Mouse (Mus musculus): ENCODE data around the gene Kcnh8. TPM values are rescaled to one million over a fixed set of nuclear protein-coding genes. Genes with fewer than 3 reads are reported as not detected.

Gene Kcnh8
- total RNA-seq (2022): under 1 TPM in 1 of 4 experiments, not detected in 3; 0.13 TPM

- no peak for DNase-seq
Measured at GRCm38 (mm10) chr17:52602093-52602780, at the start of gene Kcnh8. Gene Kcnh8, plus strand, starts transcription at chr17:52602709.

DNA sequence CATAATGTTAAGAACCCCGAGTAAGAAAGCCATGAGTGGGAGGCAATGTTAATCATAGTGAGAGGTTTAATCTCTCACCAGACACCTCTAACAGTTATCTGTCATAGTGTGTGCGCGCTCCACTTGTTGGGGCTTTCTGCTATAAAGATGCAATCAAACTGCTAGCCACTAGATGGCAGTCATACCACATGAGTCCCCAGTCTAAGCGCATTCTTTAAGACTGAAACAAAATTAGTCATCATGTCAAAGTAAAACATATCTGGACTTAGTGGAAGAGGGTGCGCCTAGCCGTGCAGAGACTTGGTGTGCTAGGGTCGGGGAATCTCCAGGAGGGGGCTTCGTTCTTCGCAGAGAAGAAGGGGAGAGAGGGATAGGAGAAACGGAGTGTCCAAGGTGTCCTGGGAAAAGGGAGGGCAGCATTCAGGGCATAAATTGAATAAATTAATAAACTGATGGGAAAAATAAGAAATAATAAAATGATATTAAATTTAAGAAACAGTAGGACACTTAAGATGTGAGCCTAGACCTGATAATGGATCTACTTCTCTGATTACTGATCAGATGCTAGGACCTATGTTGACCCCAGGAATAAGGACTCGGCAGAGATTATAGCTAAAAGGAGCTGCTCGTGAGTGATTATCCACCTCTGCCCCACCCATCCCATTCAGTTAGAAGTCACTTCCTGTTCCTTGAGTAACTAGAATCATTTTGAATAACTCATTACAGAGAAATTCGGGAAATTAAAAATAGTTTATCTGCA, 42.4 kb upstream of the Kcnh8 start:
- DNase-seq: peak; percentile 3

GRCm38 (mm10) chr17:52565467-52566155, 36.9 kb upstream of the Kcnh8 start:
- DNase-seq: no peak

- DNase-seq: no peak
Measured at GRCm38 (mm10) chr17:52569584-52570270, 32.8 kb upstream of the Kcnh8 start.

DNA sequence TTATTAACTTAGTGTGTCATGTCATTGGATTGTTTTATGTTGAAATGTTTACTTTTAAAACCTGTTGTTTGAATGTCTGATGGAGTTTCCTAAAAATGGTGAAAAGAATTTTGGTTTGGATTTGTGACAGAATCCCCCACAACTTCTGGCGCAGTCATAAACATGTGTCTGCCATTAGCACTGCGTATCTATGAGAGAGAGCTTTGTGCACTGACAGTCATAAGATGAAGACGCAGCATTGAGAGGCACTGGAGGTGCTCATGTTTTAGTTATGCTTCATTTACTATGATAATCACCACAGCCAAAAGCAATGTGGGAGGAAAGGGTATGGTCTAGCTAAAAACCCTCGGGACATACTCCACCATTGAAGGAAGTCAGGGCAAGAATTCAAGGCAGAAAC, 30.3 kb upstream of the Kcnh8 start:
- DNase-seq: no peak

DNA sequence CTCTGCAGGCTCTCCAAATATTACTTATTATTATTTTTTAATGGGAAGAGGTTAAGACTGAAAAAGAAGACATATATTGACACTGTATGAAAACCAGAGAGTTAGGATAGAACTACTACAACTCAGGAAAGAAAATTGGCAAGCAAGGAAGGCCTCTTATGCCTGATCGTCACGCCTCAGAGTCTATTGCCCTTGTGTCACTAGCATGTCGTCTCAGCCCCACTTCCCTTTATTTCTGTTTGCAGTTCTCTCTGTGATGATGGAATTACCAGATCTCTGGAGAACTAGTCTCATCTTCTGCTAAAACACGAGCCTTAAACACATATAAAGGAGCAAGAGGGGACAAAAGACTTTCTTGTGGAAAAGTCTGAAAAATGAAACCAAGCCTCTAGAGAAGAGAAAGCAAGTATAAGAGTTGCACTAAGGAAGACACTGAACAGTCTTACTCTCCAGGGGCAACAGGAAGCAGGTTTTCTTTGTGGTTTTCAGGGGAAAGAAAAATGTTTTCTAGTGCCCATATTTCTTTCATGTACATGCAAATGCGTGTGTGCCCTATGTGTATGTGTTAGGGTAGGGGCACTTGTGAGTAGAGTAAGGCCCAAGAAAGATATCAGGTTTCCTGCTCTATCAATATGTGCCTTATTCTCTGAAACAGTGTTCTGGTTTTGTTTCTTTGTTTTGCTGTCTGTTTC, 10.9 kb upstream of the Kcnh8 start:
- DNase-seq: no peak

GRCm38 (mm10) chr17:52599141-52599540, 3.4 kb upstream of the Kcnh8 start:
- no peak for DNase-seq

GRCm38 (mm10) chr17:52600882-52601371, 1.6 kb upstream of the Kcnh8 start:
- peak; percentile 3 for DNase-seq

DNA sequence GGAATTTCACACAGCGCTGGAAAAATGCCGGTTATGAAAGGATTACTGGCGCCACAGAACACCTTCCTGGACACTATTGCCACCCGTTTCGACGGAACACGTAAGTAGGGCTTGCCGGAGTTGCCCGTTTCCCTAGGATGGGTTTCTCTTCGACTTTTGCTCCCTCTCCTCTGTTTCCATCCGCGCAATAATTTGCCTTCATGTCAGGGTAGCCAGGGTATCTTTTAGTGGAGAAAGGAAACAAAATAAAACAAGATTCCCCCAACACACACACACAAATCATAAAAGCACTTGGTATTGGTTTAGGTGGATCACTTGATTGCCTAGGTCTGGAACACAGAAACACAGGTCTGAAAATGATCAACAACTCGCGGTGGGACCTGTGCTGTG, 267 bp downstream of the Kcnh8 start:
- no peak for DNase-seq

GRCm38 (mm10) chr17:52603411-52603810, 902 bp downstream of the Kcnh8 start:
- DNase-seq: no peak

- no peak for DNase-seq
Measured at GRCm38 (mm10) chr17:52611382-52611781, 8.9 kb downstream of the Kcnh8 start.

DNA sequence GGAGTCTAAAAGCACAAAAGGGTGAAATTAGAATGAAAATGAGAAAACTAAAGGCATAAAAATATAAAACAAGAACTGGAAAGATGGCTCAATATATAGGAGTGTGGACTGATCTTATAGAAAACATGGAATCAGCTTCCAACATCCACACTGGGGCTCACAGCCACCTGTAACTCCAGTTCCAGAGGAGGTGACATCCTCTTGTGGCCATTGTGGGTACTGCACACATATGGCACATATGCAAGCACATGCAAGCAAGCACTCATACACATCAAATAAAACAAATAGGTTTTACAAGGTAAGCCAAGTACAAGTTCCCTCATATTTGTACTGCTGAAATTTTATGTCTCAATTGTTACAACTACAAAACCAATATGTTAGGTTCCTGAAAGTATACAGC, 46.7 kb downstream of the Kcnh8 start:
- no peak for DNase-seq

DNA sequence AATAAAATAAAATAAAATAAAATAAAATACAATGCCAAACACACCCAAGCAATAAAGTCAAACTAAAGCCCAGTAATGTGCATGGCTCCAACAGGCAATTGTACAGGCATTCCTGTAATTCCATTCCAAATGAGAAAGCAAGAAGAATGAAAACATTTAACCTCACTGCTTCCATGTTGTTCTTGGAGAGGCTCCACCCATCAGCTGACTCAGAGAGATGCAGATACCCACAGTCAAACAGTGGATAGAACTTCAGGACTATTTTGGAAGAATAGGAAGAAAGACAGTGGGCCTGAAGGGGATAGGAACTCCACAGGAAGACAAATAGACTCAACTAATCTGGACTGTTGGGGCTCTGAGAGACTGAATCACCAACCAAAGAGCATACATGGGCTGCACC, 89.5 kb downstream of the Kcnh8 start:
- no peak for DNase-seq

GRCm38 (mm10) chr17:52701944-52702343, 99.4 kb downstream of the Kcnh8 start:
- no peak for DNase-seq

- no peak for DNase-seq
Measured at GRCm38 (mm10) chr17:52712319-52712718, 109.8 kb downstream of the Kcnh8 start.

- DNase-seq: no peak
Measured at GRCm38 (mm10) chr17:52722214-52722613, 119.7 kb downstream of the Kcnh8 start.

DNA sequence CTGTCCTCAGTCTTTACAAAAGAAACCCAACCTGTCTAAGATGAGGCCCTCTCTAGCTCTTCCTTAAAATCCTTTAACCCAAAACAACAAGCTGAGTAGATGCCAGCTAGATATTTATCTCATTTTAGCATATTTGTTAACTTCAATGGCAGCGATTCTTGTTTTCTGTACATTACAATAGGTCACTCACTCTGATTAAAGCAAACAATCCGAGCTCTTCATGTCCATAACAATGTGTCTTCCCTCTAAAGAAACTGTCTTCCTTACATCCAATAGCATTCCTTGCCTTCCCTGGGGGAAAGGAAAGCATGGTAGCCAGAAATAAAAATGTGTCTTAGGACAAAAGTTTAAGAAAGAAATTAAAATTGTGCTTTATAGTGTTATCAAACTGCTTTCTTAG, 126.3 kb downstream of the Kcnh8 start:
- no peak for DNase-seq

GRCm38 (mm10) chr17:52738436-52738835, 135.9 kb downstream of the Kcnh8 start:
- no peak for DNase-seq

- peak; percentile 7 for DNase-seq
Measured at GRCm38 (mm10) chr17:52788151-52788550, 185.6 kb downstream of the Kcnh8 start.

GRCm38 (mm10) chr17:52804463-52804862, 202.0 kb downstream of the Kcnh8 start:
- no peak for DNase-seq

DNA sequence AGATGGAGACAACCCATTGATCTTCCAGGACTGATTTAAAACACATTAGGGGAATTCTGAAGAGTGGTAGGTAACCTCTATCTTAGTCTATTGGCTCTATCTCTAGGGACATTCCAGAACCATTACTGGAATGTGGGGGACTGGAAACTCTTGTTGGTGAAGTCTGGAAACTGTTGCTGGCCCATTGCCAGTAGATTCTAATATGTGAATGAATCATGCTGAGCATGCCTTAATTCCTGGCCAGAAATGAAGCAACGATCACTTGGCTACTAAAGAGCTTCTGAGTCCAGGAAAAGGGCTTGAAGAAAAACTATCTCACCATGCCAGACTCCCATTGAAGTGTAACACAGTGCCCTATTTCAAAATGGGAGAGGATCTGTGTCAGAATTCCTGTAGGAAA, 208.3 kb downstream of the Kcnh8 start:
- no peak for DNase-seq

- no peak for DNase-seq
Measured at GRCm38 (mm10) chr17:52819007-52819406, 216.5 kb downstream of the Kcnh8 start.
